Mouse (Mus musculus): ENCODE measurements at regions not wholly inside any gene's neighbourhood (a gene's known extent, or its start where the extent isn't known, plus 50 kb on each side); places are given as distances from the start of the nearest gene placed in this dataset.

GRCm38 (mm10) chr14:46191639-46192399 is 187.4 kb upstream of the Gm15217 start:
- Histone ChIP-seq H3K4me1 (ENCODE audit: control insufficient read depth, insufficient read depth, low read length) (no peaks in the 10 kb centered on the region), H3K27ac (ENCODE audit: insufficient read depth, low read depth, low read length) (no peak overlapping the region), H3K4me3 (ENCODE audit: insufficient read depth, low read depth, low read length) (no peak overlapping the region)
- TF ChIP-seq POLR2A (IDR thresholded peaks at IDR 0.05; ENCODE audit: insufficient read depth, low read depth, low read length), result no peak
- no peak for TF ChIP-seq CTCF (IDR thresholded peaks at IDR 0.05; ENCODE audit: insufficient read depth, low read depth, low read length)
- 95% methylated on average over 8 of the region's 8 CpGs for WGBS

GRCm38 (mm10) chr14:46193577-46193976 is 185.6 kb upstream of the Gm15217 start:
- TF ChIP-seq CTCF (IDR thresholded peaks at IDR 0.05; ENCODE audit: insufficient read depth, low read depth, low read length) (no peak), POLR2A (IDR thresholded peaks at IDR 0.05; ENCODE audit: insufficient read depth, low read depth, low read length) (no peak)
- no peaks in the 10 kb centered on the region for H3K4me1 ChIP-seq (ENCODE audit: control insufficient read depth, insufficient read depth, low read length)
- 87% methylated on average over 4 of the region's 4 CpGs for WGBS
- no peak overlapping the region for H3K27ac ChIP-seq (ENCODE audit: insufficient read depth, low read depth, low read length)
- H3K4me3 ChIP-seq (ENCODE audit: insufficient read depth, low read depth, low read length), result no peak overlapping the region

GRCm38 (mm10) chr14:46195939-46196338 is 183.3 kb upstream of the Gm15217 start:
- H3K4me3 ChIP-seq (ENCODE audit: insufficient read depth, low read depth, low read length), result no peak overlapping the region
- TF ChIP-seq CTCF (IDR thresholded peaks at IDR 0.05; ENCODE audit: insufficient read depth, low read depth, low read length) (no peak), POLR2A (IDR thresholded peaks at IDR 0.05; ENCODE audit: insufficient read depth, low read depth, low read length) (no peak)
- 85% methylated on average over 6 of the region's 6 CpGs for WGBS
- H3K4me1 ChIP-seq (ENCODE audit: control insufficient read depth, insufficient read depth, low read length), result no peaks in the 10 kb centered on the region
- H3K27ac ChIP-seq (ENCODE audit: insufficient read depth, low read depth, low read length), result no peak overlapping the region

GRCm38 (mm10) chr14:46202818-46203217 is 176.4 kb upstream of the Gm15217 start:
- Histone ChIP-seq H3K4me3 (ENCODE audit: insufficient read depth, low read depth, low read length) (no peak overlapping the region), H3K27ac (ENCODE audit: insufficient read depth, low read depth, low read length) (no peak overlapping the region), H3K4me1 (ENCODE audit: control insufficient read depth, insufficient read depth, low read length) (no peaks in the 10 kb centered on the region)
- WGBS, result 65% methylated on average over 4 of the region's 4 CpGs
- TF ChIP-seq CTCF (IDR thresholded peaks at IDR 0.05; ENCODE audit: insufficient read depth, low read depth, low read length) (no peak), POLR2A (IDR thresholded peaks at IDR 0.05; ENCODE audit: insufficient read depth, low read depth, low read length) (no peak)

- 96% methylated on average over 4 of the region's 4 CpGs for WGBS
- no peak overlapping the region for H3K4me3 ChIP-seq (ENCODE audit: insufficient read depth, low read depth, low read length)
- no peak for TF ChIP-seq POLR2A (IDR thresholded peaks at IDR 0.05; ENCODE audit: insufficient read depth, low read depth, low read length)
- no peak for TF ChIP-seq CTCF (IDR thresholded peaks at IDR 0.05; ENCODE audit: insufficient read depth, low read depth, low read length)
- no peaks in the 10 kb centered on the region for H3K4me1 ChIP-seq (ENCODE audit: control insufficient read depth, insufficient read depth, low read length)
- no peak overlapping the region for H3K27ac ChIP-seq (ENCODE audit: insufficient read depth, low read depth, low read length)
Measured at GRCm38 (mm10) chr14:46220483-46220882, 158.7 kb upstream of the Gm15217 start.

GRCm38 (mm10) chr14:46221897-46222669 is 157.1 kb upstream of the Gm15217 start:
- WGBS, result 88% methylated on average over 4 of the region's 4 CpGs
- no peaks in the 10 kb centered on the region for H3K4me1 ChIP-seq (ENCODE audit: control insufficient read depth, insufficient read depth, low read length)
- no peak for TF ChIP-seq POLR2A (IDR thresholded peaks at IDR 0.05; ENCODE audit: insufficient read depth, low read depth, low read length)
- no peak for TF ChIP-seq CTCF (IDR thresholded peaks at IDR 0.05; ENCODE audit: insufficient read depth, low read depth, low read length)
- H3K27ac ChIP-seq (ENCODE audit: insufficient read depth, low read depth, low read length), result no peak overlapping the region
- no peak overlapping the region for H3K4me3 ChIP-seq (ENCODE audit: insufficient read depth, low read depth, low read length)

GRCm38 (mm10) chr14:46223008-46223407 is 156.2 kb upstream of the Gm15217 start:
- WGBS, result 87% methylated on average over 6 of the region's 6 CpGs
- Histone ChIP-seq H3K4me3 (ENCODE audit: insufficient read depth, low read depth, low read length) (no peak overlapping the region), H3K27ac (ENCODE audit: insufficient read depth, low read depth, low read length) (no peak overlapping the region), H3K4me1 (ENCODE audit: control insufficient read depth, insufficient read depth, low read length) (no peaks in the 10 kb centered on the region)
- TF ChIP-seq POLR2A (IDR thresholded peaks at IDR 0.05; ENCODE audit: insufficient read depth, low read depth, low read length) (no peak), CTCF (IDR thresholded peaks at IDR 0.05; ENCODE audit: insufficient read depth, low read depth, low read length) (no peak)

GRCm38 (mm10) chr14:46224421-46224950 is 154.7 kb upstream of the Gm15217 start:
- Histone ChIP-seq H3K4me1 (ENCODE audit: control insufficient read depth, insufficient read depth, low read length) (no peaks in the 10 kb centered on the region), H3K4me3 (ENCODE audit: insufficient read depth, low read depth, low read length) (no peak overlapping the region), H3K27ac (ENCODE audit: insufficient read depth, low read depth, low read length) (no peak overlapping the region)
- no peak for TF ChIP-seq CTCF (IDR thresholded peaks at IDR 0.05; ENCODE audit: insufficient read depth, low read depth, low read length)
- TF ChIP-seq POLR2A (IDR thresholded peaks at IDR 0.05; ENCODE audit: insufficient read depth, low read depth, low read length), result no peak
- WGBS, result 87% methylated on average over 4 of the region's 4 CpGs
